Mouse (Mus musculus) kidney, postnatal 36 days (tissue): ENCODE results near the gene Hist3h2ba.
"Not testable (repeated sequence)": the region's sequence is repeated elsewhere in the genome, so short reads cannot be mapped to it uniquely, and the experiment has no call there.

Experiments used
- DNase-seq, 2 experiments: peaks; one replicate each; pipeline ENCODE4 v3.0.0; 2021 to 2022; ENCODE audit warnings: mixed read lengths in 2 of 2

Gene Hist3h2ba

GRCm38 (mm10) chr11:58939088-58939439 is 9.7 kb upstream of the Hist3h2ba start:
- DNase-seq: no peak

DNA sequence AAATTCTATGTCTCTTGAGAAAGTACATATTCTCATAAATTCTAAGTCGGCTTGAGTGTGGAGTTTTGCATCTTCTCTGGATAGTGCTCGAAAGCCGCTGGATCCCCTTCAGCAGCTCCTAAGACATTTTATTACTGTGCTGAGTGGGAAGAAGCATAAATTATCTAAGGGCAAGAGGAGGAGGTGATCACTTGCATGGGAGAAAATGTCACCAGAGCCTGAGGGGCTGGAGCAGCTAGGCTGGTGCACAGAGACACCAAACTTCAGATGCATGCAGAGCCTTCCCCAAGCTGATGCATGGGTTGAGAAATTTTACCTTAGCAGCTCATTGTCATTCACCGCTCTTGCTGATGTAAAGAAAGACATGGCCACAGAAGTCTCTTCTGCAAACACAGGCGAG is 4.6 kb upstream of the Hist3h2ba start:
- no peak for DNase-seq

DNA sequence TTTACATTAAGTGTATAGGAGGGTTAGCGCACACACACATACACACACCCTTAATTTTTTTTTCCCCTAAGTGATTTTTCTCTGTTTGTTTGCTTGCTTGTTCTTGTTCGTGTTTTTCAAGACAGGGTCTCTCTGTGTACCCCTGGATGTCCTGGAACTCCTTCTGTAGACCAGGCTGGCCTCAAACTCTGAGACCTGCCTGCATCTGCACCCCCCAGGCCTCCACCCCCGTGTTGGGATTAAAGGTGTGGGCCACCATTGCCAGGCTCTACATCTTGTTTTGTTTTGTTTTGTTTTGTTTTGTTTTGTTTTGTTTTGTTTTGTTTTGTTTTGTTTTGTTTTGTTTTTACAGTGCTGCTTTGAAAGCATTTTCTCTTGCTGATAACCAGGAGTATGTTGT is 1.4 kb upstream of the Hist3h2ba start:
- no peak for DNase-seq

GRCm38 (mm10) chr11:58947798-58948528 is 757 bp upstream of the Hist3h2ba start:
- no peak for DNase-seq

- DNase-seq: no peak
Observed at GRCm38 (mm10) chr11:58949480-58950431, 1.0 kb downstream of the Hist3h2ba start.

GRCm38 (mm10) chr11:58951210-58951609 is 2.5 kb downstream of the Hist3h2ba start:
- DNase-seq: no peak

- DNase-seq: peak in 1 of 2 experiments; percentile 47
Observed at GRCm38 (mm10) chr11:58953351-58954169, 4.8 kb downstream of the Hist3h2ba start.

DNA sequence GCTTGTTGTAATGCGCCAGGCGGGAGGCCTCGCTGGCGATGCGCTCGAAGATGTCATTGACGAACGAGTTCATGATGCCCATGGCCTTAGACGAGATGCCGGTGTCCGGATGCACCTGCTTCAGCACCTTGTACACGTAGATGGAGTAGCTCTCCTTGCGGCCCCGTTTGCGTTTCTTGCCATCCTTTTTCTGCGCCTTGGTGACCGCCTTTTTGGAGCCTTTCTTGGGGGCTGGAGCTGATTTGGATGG is 5.4 kb downstream of the Hist3h2ba start:
- not testable (repeated sequence) for DNase-seq

- DNase-seq: peak; percentile 88 to 97
Observed at GRCm38 (mm10) chr11:58954420-58955142, 5.9 kb downstream of the Hist3h2ba start, which contains the start of the genes Hist3h2a and Trim17. TSS of gene Hist3h2a (plus strand) at chr11:58954685. TSS of gene Trim17 (plus strand) at chr11:58954685.

- peak in 1 of 2 experiments; percentile 37 for DNase-seq
Observed at GRCm38 (mm10) chr11:58955143-58955867, 6.6 kb downstream of the Hist3h2ba start.

DNA sequence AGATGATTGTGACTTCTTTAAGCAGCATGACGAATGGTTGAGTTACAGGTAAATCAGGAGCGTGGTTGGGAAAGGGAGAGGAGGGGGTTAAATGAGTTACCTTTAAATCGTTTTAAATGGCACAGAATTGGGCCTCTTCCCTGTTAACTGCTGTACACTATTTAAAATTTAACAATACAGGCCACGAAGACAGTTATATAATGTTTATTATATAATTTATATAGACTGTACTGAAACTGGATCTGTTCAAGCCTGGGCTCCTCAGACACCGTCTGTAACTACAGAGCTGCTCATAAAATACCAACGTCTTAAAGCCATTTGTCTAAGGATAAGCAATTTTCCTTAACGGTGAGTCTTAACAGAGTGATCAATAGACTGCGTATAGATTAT is 7.1 kb downstream of the Hist3h2ba start:
- DNase-seq: no peak

GRCm38 (mm10) chr11:58957226-58957914 is 8.7 kb downstream of the Hist3h2ba start:
- no peak for DNase-seq

DNA sequence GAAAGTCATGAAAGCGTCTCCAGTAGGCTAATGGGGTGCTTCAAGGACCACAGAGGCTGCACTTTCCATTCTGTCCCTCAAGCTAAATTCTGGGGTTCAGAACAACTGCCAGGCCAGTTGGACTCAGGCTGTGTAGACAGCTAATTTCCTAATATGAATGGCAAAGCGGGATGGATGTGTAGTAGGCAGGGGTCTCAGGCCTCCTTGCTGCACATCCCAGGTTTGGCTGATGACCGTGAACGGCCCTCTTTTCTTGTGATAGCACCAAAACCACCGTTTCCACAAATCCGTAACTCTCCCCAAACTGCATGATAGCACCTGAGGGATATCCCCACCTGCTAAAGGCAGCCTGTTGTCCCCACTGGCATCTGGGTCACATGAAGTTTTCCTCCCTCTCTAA is 9.8 kb downstream of the Hist3h2ba start:
- DNase-seq: no peak

GRCm38 (mm10) chr11:58959186-58959825 is 10.6 kb downstream of the Hist3h2ba start:
- no peak for DNase-seq

- peak; percentile 88 to 92 for DNase-seq
Observed at GRCm38 (mm10) chr11:58959921-58960465, 11.3 kb downstream of the Hist3h2ba start.

DNA sequence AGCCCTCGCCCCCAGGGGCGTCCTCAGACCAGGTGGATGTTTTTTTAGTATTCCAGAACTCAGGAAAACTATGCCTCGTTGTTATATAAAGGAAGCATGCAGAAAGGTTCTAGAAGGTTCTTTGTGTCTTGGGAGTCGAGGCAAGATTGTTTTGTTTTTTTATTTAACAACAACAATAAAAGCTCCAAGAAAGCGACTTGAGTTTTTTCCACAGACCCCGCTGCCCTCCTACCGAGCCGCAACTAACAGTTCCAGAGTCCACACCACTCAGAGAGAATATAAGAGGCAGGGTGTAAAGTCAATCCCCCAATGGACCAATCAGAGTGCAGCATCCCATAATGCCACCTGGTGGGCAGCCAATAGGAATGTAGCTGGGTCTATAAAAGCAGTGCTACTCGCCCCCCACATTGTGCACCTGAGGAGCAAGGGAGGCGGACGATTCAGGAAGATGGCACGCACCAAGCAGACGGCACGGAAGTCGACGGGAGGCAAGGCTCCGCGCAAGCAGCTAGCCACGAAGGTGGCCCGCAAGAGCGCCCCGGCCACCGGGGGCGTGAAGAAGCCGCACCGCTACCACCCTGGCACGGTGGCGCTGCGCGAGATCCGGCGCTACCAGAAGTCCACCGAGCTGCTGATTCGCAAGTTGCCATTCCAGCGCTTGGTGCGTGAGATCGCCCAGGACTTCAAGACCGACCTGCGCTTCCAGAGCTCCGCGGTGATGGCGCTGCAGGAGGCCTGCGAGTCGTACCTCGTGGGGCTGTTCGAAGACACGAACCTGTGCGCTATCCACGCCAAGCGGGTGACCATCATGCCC is 12.9 kb downstream of the Hist3h2ba start:
- DNase-seq: no peak

DNA sequence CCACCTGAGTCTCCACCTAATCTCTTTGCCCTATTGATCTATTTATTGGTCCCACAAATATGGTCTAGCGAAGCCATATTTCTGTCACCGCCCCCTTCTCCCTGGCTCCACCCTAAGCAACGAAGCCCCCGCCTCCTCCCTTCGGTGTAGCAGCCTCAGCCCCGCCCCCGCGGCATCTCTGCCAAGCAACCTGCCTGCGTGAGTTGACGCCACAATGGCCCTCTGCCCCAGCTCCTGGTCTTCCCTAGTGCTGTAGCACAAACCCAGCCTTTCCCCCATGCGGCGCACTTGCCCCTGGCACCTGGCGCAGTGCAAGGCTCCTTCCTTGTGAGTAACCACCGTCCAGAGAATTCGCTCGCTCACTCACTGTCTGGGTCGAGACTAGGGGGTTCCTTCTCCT is 14.8 kb downstream of the Hist3h2ba start:
- DNase-seq: peak; percentile 67 to 88

GRCm38 (mm10) chr11:58964216-58964615 is 15.5 kb downstream of the Hist3h2ba start:
- no peak for DNase-seq

DNA sequence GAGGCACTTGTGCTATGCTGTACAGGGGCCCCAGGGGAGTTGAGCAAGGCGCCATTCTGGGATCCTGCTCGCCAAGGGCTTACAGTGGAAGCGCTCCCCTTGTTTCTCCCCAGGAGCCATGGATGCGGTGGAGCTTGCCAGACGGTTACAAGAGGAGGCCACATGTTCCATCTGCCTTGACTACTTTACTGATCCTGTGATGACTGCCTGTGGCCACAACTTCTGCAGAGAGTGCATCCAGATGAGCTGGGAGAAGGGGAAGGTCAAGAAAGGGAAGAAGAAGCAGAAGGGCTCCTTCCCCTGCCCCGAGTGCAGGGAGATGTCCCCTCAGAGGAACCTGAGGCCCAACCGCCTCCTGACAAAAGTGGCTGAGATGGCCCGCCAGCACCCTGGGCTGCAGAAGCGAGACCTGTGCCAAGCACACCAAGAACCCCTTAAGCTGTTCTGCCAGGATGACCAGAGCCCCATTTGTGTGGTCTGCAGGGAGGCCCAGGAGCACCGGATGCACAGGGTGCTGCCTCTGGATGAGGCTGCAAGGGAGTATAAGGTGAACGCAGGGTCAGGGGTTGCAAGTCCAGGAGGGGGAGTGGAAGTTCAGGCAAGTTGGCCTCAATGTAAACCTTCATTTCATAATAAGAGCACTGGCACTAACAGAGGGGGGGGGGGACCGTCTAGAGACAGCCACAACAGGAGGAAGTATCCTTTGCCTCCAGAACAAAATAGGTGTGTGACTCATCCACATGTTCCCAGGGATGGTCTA is 16.5 kb downstream of the Hist3h2ba start:
- DNase-seq: no peak
